Mouse (Mus musculus): ENCODE measurements at regions not wholly inside any gene's neighbourhood (a gene's known extent, or its start where the extent isn't known, plus 50 kb on each side); places are given as distances from the start of the nearest gene placed in this dataset.
"Not testable (repeated sequence)": the region's sequence is repeated elsewhere in the genome, so short reads cannot be mapped to it uniquely, and the experiment has no call there.

DNA sequence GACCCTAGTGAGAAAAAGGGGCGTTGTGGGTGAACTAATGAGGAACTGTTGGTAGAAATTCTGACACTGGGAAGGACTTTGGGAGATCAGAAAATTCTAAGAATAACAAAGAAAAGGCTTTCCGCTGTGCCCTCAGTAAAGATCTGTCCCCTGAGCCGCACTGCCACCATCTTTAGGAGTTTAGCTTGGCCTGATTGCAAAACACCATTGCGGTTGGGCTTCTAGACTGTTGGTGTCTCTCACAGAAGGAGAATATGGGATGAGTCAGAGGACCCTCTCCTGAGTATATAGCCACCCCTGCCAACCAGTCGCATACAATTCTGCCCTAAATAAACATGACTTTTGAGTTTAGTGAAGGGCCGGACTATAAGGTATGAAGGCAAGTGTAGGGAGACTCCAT is 147.5 kb upstream of the Nrip1 start:
- no peak for DNase-seq (ENCODE audit: low read depth, low spot score)

DNA sequence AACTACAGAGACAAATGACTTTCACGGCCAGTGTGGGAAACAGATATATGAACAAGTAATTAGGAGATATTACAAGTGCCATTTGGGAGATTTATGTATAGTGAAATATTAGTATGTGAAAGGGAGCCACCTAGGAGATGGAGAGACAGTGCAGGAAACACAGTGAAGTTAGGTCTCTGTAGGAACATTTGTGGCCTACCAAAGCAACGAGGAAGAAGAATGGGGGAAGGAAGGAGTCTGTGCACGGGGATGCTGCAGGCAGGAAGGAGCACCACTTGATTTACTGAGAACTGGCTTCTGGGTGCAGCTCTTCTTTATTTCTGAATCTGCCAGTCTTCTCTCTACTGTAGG is 147.0 kb upstream of the Nrip1 start:
- no peak for DNase-seq (ENCODE audit: low read depth, low spot score)

DNA sequence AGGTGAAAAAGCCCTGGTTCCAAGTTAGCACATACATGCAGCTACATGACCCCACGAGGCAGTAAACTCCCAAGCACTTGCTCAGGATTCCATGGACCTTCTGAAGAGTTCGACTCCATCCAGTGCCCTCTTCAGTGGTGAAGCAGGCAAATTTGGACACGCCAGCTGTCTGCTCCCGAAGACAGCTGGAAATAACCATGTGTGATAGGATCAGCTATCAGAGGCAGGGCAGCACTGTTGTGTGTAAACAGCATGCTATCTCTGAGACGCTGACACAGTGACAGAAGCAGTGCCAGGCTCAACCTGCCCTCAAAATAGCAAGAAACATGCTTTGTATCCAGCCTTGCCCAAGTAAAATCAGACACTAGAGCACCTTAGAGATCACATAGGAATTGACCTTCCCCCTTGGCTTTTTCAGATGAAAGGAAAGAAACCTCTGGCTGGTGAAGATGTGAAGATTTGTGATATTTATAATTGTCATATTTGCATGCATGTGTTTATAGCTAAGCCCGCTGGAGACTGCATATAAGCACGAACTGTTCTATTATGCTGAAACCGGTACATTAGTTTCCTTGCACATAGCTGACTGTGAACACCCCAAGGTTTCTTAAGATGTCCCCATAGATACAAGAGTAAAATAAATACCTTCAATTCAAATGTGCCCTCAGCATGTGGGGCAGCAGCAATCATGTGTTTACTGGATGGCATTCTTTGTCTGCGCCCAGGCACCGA is 146.4 kb upstream of the Nrip1 start:
- no peak for DNase-seq (ENCODE audit: low read depth, low spot score)

DNA sequence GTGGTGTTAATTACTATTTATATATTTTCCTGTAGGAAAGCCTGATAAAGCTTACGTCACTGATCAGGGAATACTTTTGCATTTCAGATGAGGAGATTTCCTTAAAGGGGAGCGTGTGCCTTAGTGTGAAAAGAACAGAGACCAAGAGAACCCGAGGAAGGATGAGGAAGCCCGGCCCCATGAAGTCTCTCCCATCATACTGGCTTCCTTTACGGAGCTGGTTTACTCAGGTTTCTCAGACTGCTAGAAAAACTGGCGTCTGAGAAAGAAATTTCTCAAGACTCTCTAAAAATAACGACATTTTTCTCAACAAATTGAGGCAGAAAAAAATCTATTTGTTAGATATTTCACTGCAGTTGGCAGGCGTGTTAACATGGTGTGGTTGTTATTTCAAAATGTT is 137.2 kb upstream of the Nrip1 start:
- no peak for DNase-seq (ENCODE audit: low read depth, low spot score)

DNA sequence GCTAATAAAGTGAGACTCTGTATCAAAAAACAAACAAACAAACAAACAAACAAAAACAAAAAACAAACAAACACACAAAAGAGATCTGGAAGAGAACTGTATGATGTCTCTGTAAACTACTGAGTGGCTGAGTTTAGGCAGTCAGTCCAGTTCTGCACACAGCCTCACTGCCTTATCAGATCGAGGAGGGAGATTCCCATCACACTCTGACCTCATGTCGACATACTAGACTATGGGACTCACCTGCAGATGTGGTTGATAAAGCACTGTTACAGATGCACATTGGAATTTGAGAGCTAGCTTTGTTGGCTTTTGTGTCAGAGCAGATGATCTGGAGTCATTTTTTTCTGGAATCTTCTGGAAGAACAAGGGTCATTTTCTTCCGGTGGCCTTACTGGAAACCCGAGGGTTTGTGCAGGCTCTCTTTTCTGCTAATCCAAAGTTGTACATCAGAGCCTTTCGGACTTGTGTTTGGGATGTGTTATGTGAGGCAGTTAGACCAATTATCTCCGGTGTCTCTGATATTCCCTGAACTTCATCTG is 135.6 kb upstream of the Nrip1 start:
- no peak for DNase-seq (ENCODE audit: low read depth, low spot score)

DNA sequence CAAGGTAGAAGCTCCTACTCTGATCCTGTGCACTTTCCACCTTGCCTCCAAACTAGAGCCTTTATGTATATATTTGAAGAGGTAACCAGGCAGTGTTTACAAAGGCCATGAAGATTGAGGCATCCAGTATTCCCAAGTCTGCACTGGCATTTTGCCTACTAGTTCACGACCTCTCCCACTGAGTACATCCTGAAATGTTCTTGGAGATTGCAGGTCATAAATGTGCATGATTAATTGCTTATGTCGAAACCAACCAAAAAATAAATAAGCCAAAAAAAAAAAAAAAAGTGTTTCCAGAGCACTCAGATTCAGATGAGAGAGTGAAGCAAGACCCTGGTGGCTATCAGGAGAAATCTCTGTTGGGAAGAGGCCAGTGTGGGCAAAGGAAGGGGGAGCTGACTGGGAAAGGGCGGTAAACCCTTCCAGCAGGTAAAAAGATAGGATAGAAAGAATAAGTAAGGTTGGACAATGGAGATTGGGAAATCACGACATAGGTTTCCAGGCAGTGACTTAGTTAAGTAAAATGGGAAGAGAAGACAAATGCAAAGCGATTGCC is 133.6 kb upstream of the Nrip1 start:
- DNase-seq (ENCODE audit: low read depth, low spot score), result no peak

DNA sequence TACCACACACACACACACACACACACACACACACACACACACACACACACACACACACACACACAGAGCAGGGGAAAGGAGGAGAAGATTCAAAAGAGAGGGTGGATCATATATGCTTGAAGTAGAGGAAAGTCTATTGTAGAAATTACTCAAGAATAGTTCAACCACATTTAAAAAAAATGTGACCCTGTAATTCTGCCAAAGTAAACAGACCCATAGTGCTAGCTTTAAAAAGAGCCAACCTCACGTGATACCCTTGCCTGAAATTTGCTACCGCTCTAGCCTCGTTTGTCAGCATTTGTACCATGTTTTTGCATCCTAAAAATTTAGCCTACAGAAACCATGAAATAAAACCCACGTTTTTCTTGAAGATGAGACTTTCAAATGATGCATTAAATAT is 132.6 kb upstream of the Nrip1 start:
- DNase-seq (ENCODE audit: low read depth, low spot score), result no peak

DNA sequence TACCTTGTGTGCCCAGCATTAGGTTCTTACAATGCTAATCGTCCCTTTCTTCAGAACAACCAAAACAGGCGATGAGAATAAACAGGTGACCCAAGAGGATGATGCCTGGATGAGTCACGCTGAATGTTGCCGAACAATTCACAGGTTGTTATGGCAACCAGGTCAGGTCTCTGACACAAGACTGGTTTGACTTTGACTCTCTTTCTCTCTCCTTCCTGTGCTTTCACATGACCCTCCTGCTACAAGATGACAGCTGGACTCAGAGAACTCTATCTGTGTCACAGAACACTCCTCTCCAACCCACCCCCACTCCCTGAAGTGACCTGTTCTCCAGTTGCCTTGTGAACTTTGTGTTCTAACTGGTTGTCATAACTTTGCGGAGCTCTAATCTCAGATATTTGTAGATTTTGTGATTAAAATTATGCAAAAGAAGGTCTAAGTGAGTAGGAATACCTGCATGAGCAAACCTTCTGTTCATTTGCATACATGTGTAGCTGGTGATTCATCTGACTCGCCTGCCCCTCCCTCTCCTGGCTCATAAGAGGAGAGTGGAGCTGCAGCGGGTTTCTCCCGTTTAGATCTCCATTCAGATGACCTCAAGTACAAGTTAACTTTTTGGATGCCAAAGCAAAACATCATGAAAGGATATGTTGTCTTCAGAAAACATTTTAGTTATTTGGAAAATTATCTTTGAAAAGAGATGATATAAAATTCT is 126.2 kb upstream of the Nrip1 start:
- peak; percentile 13 for DNase-seq (ENCODE audit: low read depth, low spot score)

DNA sequence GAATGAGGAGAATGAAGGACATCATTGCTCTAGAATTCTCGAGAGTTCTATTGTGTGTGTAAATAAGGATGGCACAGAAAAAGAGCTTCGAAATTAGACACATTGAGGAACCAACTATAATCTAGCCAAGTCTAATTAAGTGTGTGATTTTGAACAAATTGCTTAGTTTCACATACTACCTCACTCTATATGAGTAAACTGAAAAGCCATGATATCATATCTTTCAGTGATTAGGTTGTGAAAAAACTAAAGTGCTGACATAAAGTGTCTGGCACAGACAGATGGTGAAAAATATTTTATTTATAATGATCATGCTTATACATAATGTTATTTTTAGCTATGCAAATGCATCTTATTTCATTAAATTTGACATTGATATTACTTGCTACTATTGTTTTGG is 124.6 kb upstream of the Nrip1 start:
- no peak for DNase-seq (ENCODE audit: low read depth, low spot score)

DNA sequence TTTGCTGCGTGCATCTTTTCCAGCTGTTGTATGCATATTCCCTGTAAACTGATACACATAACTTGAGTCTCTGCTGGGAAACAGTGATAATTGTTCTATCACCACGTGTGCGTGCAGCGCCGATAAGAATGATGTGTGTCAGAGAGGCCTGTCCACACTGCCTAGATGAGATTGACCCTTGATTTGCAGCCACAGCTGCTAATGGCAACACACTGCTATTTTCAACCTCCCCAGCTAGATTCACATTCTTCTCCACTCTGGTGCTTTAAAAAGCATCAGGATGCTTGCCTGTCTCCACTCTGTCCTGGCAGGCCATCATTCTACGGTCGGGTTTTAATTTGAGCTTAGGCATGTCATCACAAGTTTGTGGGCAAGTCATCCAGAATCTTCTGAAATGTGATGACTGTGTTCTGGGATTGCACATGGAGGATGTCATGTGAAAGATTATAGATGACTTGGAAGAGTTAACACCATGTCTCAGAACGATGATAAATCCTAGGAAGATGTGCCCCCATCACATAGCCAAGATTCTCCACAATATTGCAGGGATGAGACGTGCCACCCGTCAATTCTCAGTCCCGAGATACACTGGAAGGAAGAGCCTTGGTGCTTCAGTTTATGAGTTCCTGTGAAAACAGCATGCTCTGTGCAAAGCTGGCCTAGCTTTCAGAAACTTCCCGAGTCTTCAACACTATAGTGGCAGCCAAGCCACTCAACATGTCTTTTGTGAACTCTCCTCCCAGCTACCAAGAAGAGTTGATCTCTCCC is 123.6 kb upstream of the Nrip1 start:
- no peak for DNase-seq (ENCODE audit: low read depth, low spot score)

DNA sequence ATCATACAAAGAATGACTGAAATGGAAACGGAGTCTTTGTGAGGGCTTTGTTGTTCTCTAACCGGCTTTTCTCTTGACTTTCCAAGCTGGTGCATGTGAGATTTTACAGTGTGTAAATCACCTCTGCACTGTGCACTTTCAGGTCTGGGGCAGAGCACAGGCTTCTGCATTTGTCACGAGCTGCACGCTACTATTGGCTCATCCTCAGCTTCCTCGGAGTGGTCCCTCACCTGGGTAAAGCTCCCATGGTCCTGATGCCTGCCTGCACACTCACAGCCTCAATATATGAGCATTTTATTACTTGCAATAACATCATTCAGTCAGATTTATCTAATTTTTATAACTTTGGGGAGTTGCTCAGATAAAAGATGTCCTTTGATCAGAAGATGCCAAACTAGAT is 109.8 kb upstream of the Nrip1 start:
- DNase-seq (ENCODE audit: low read depth, low spot score), result no peak

DNA sequence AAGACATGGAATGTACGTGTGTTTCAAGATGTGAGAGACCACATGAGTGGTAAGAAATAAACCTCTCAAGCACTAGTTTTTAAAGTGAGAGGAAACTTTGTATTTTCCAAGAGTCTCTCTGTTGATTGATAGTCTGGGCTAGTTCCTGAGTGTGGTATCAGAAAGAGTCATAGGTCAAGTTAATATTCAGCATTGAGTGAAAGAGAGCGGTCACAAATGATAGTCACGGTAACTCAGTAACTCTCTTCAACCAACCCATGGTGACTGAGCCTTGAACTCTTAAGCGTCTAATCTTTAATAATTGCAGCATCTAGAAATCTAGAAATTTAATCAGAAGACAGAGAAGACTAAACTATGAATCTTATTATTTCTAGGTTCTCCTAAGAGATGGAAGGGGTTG is 108.3 kb upstream of the Nrip1 start:
- no peak for DNase-seq (ENCODE audit: low read depth, low spot score)

DNA sequence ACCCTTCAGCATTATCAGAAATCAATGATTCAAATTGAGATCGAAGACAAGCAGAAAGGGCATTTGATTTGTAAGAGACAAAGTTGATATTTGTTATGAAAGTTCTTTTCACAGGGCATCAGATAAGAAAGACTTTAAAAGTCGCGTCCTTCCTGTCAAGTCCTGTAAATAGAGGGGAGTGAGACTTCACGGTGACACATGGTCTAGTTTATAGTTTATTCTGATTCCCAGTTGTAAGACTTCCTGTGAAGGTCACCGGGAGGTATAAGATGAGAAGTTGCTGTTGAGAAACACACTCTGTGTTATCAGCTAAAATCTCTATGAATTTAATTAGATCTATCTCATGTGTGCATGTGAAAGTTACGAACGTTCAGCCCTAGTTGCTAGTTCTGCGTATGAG is 103.8 kb upstream of the Nrip1 start:
- no peak for DNase-seq (ENCODE audit: low read depth, low spot score)

DNA sequence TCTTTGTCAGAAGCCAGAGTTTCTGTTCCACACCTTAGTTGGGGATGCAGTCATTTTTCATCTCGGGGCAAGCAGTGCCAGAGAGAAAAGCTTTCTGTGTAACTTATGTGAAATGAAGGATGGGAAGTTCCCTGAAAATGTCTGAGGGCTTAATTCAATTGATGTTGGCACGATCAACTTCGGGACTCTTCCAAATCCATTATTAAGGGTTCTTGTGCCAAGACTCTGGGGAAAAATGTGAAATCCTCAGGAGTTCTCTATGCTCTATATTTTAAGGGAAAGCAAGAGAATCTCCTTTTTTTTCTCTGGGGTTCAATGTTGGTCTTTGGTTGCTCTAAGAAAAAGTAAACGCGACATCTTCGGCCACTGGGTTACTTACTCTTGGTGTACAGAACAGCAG is 100.9 kb upstream of the Nrip1 start:
- no peak for DNase-seq (ENCODE audit: low read depth, low spot score)

DNA sequence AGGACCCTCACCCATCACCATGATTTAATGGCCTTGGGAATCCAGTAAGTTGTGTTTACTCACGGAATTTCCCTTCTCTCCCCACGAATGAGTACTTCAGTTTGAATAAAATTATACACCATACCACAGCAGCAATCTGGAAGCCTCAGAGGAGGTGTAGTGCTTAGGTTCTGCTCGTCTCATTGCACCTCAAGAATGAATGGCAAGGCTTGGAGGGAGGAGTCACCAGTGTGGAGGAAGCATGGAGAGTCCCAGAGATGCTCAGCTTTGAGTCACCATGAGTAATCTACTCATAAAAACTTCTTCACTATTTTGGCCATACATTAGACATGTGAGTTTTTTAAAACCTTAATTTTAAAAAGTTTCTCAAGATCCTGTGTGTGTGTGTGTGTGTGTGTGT is 98.8 kb upstream of the Nrip1 start:
- DNase-seq (ENCODE audit: low read depth, low spot score), result no peak

DNA sequence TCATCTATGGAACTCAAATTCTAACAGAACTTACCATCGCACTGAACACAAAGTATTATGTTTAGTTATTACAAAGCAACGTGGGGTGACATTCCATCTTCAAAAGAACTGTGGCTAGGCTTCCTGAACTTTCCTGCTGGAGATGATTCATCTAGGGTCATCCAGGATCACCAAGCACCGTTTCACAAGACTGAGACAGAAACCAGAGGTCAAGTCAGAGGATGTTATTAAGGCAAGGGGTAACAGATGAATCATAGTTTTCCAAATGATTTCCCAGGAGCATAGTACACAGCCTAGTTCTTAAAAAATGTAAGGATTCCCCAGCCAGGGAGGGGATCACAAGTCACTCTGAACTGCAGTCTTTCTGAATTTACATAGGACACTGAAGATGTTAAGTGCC is 97.5 kb upstream of the Nrip1 start:
- DNase-seq (ENCODE audit: low read depth, low spot score), result no peak

DNA sequence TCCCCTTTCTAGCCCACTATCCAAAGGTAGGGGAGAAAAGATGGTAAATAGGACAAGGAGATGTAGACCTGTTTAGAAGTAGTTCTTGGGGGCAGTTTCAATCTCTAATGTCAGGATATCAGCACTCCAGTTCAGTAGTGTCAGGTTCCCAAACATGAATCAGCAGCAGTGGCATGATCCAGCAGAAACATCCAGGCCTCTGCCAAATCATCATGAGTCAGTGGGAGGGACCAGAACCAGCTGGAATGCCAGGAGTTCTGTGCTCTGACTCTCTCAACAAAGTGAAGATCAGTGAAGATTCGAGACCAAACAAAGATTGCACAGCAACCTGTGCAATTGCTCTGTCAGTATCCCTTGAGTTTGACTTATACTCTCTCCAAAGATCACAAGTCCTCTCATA is 85.9 kb upstream of the Nrip1 start:
- DNase-seq (ENCODE audit: low read depth, low spot score), result no peak

DNA sequence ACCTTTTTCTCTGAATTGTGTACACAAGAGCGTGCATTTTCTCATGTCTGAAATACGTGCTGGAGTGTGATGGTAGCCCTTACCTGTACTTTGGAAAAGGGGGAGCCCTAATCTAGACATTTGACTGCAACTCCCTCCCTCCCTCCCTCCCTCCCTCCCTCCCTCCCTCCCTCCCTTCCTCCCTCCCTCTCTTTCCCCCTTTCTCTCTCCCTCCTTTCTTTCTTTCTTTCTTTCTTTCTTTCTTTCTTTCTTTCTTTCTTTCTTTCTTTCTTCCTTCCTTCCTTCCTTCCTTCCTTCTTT is 82.6 kb upstream of the Nrip1 start:
- not testable (repeated sequence) for DNase-seq (ENCODE audit: low read depth, low spot score)

DNA sequence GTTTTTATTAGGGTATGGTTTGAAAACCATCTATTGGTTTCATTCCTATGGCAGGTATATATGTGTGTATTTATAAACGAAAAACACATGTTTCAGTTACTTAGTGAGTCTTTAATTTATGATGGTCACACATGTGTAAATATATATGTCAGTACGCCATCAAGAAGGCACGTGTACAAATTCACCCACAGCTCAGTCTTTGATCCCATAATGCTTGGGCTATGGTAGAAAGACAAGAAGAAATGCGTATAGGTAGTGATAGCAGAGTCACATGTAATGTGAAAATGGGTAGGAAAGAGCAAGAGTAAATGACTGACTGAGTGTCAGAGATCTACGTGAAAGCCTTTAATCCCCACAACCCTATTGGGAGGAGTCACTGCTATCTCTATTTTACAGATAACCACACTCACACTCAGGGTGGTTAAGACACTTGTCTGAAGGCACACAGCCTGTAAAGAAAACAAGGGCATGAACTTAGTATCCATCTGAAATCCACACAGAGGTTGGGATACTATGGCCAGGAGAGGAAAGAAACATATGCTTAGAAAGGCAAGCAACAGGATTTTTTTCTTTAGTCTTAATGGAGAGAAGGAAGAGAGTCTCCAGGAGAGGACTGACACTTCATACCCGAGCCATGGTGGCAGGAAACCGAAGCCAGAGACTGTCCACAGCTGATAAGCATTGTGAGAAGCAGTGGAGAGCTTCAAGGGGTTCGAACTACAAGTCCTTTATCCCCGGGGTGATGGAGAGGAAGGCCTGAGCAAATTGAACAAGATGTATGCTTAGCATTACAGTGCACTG is 82.1 kb upstream of the Nrip1 start:
- DNase-seq (ENCODE audit: low read depth, low spot score), result no peak

DNA sequence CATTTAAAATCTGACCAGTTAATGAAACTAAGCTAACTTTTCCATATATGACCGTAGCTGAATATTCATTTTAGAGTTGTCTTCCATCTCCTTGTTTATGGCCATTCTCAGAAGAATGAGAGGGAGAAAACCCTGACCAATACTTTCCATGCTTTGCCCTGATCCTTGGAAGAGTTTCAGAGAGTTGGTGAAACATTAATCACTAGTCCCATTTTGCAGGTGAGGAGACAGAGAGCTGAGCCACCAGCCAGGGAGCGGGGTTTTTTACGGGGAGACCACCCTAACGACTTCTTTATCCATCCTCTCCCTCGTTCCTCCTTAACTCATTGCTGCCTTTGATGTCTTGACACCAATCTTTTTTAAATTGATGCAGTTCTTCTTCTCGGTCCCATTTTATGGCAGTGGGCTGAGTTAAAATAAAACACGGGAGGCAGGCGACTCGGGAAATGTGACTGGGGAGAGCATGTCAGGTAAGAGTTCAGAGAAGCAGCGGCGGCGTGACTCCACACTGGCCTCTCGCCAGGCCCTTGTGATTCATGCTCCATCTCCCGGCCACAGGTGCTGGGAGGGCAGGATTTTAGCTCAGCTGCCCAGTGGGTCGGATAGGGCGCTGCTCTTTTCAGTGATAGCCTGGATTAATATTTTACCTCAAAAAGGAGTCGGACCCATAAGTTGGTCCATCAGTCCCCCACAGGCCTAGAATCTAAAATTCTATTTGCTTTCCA is 81.3 kb upstream of the Nrip1 start:
- DNase-seq (ENCODE audit: low read depth, low spot score), result no peak
